Mouse (Mus musculus) MEL (cell line): Measurements from ENCODE around the gene Gm20388. TPM values are rescaled to one million over a fixed set of nuclear protein-coding genes. Genes with fewer than 3 reads are reported as not detected.

Source experiments
- DNase-seq: peaks from one replicate; pipeline ENCODE4 v3.0.0; 2011; ENCODE audit warnings: low read depth, low spot score
- H3K27ac ChIP-seq: 2 replicates; pipeline ENCODE4 v1.5.1; 2012; ENCODE audit warnings: low read depth, mild to moderate bottlenecking, control low read depth, low read length, moderate library complexity; ENCODE audit not compliant: control insufficient read depth
- H3K27me3 ChIP-seq, 2 experiments: fragments of 150-350 bp in 1 of 2; sonication (generic) in 1 of 2; 2 replicates each; pipeline ENCODE4 v1.6.1; 2012; ENCODE audit warnings: low read length in 2 of 2, mild to moderate bottlenecking in 2 of 2, improper control_type of control experiment in 1 of 2, moderate library complexity in 1 of 2; ENCODE audit not compliant: insufficient read depth in 2 of 2, control insufficient read depth in 1 of 2
- H3K36me3 ChIP-seq, 2 experiments: 2 replicates each; pipeline ENCODE4 v1.6.1; 2012 to 2014; ENCODE audit warnings: low read length in 2 of 2, improper control_type of control experiment in 1 of 2, inconsistent platforms in 1 of 2, mild to moderate bottlenecking in 1 of 2; ENCODE audit not compliant: insufficient read depth in 2 of 2, control insufficient read depth in 1 of 2
- H3K4me1 ChIP-seq, 2 experiments: fragments of 150-350 bp in 1 of 2; sonication (generic) in 1 of 2; 2 replicates each; pipeline ENCODE4 v1.6.1; 2012; ENCODE audit warnings: low read length in 2 of 2, improper control_type of control experiment in 1 of 2, mild to moderate bottlenecking in 1 of 2; ENCODE audit not compliant: insufficient read depth in 2 of 2, control insufficient read depth in 1 of 2
- H3K4me3 ChIP-seq, 2 experiments: fragments of 150-350 bp in 1 of 2; sonication (generic) in 1 of 2; 2 replicates each; pipeline ENCODE4 v1.5.1; 2012; ENCODE audit warnings: low read depth in 2 of 2, low read length in 2 of 2, mild to moderate bottlenecking in 2 of 2, moderate library complexity in 2 of 2, control low read depth in 1 of 2, improper control_type of control experiment in 1 of 2; ENCODE audit not compliant: control insufficient read depth in 1 of 2, insufficient read depth in 1 of 2
- H3K79me2 ChIP-seq: 2 replicates; pipeline ENCODE4 v1.6.1; 2012; ENCODE audit warnings: mild to moderate bottlenecking, low read length, moderate library complexity; ENCODE audit not compliant: control insufficient read depth, poor library complexity, insufficient read depth
- H3K9ac ChIP-seq: 2 replicates; pipeline ENCODE4 v1.6.1; 2012; ENCODE audit warnings: low read depth, mild to moderate bottlenecking, control low read depth, low read length, moderate library complexity; ENCODE audit not compliant: control insufficient read depth, poor library complexity, severe bottlenecking
- H3K9me3 ChIP-seq: fragments of 150-350 bp; sonication (generic); replicated peaks from 2 replicates; pipeline ENCODE4 v1.6.1; 2012; ENCODE audit warnings: mild to moderate bottlenecking, low read length, improper control_type of control experiment, moderate library complexity; ENCODE audit not compliant: insufficient read depth
- BHLHE40 ChIP-seq: IDR thresholded peaks from 2 replicates; pipeline ENCODE4 v1.6.1; 2012; ENCODE audit warnings: low read depth, mild to moderate bottlenecking, inconsistent platforms, low read length, improper control_type of control experiment, borderline replicate concordance
- CHD2 ChIP-seq: IDR thresholded peaks from 2 replicates; pipeline ENCODE4 v1.6.1; 2011; ENCODE audit warnings: low read length, improper control_type of control experiment
- CTCF ChIP-seq, 3 experiments: IDR thresholded peaks in 2 of 3; conservative IDR thresholded peaks in 1 of 3; 2 replicates each; pipeline ENCODE4 v1.5.1; 2011 to 2012; ENCODE audit warnings: low read length in 3 of 3, low read depth in 2 of 3, mild to moderate bottlenecking in 2 of 3, improper control_type of control experiment in 1 of 3, inconsistent platforms in 1 of 3, mixed read lengths in 1 of 3, moderate library complexity in 1 of 3; ENCODE audit not compliant: control insufficient read depth in 1 of 3, insufficient read depth in 1 of 3, poor library complexity in 1 of 3, severe bottlenecking in 1 of 3
- E2F4 ChIP-seq: IDR thresholded peaks from 2 replicates; pipeline ENCODE4 v1.6.1; 2011; ENCODE audit warnings: low read depth, low read length, improper control_type of control experiment, borderline replicate concordance
- EP300 ChIP-seq, 2 experiments: IDR thresholded peaks; 2 replicates each; pipeline ENCODE4 v1.6.1; 2011; ENCODE audit warnings: improper control_type of control experiment in 2 of 2, low read length in 2 of 2, low read depth in 1 of 2, mild to moderate bottlenecking in 1 of 2
- ETS1 ChIP-seq: IDR thresholded peaks from 2 replicates; pipeline ENCODE4 v1.6.1; 2012; ENCODE audit warnings: low read depth, mild to moderate bottlenecking, inconsistent platforms, low read length, improper control_type of control experiment, moderate library complexity
- GABPA ChIP-seq: IDR thresholded peaks from 2 replicates; pipeline ENCODE4 v1.6.1; 2012; ENCODE audit warnings: low read depth, mild to moderate bottlenecking, inconsistent platforms, low read length, improper control_type of control experiment, moderate library complexity
- GATA1 ChIP-seq: IDR thresholded peaks from 2 replicates; pipeline ENCODE4 v1.6.1; 2011; ENCODE audit warnings: low read depth, low read length, improper control_type of control experiment
- HCFC1 ChIP-seq: IDR thresholded peaks from 2 replicates; pipeline ENCODE4 v1.6.1; 2012; ENCODE audit warnings: low read depth, mild to moderate bottlenecking, inconsistent platforms, low read length, improper control_type of control experiment, moderate library complexity
- JUND ChIP-seq: IDR thresholded peaks from 2 replicates; pipeline ENCODE4 v1.6.1; 2011; ENCODE audit warnings: low read depth, mild to moderate bottlenecking, improper control_type of control experiment, low read length
- KAT2A ChIP-seq: conservative IDR thresholded peaks from 2 replicates; pipeline ENCODE4 v1.6.1; 2012; ENCODE audit warnings: low read depth, low read length, improper control_type of control experiment, inconsistent platforms
- MAFK ChIP-seq: IDR thresholded peaks from 2 replicates; pipeline ENCODE4 v1.6.1; 2011; ENCODE audit warnings: low read depth, mild to moderate bottlenecking, low read length, improper control_type of control experiment, borderline replicate concordance
- MAX ChIP-seq: IDR thresholded peaks from 2 replicates; pipeline ENCODE4 v1.6.1; 2011; ENCODE audit warnings: low read length, improper control_type of control experiment
- MEF2A ChIP-seq: IDR thresholded peaks from 2 replicates; pipeline ENCODE4 v1.6.1; 2014; ENCODE audit warnings: low read depth, mild to moderate bottlenecking, inconsistent platforms, low read length, improper control_type of control experiment; ENCODE audit not compliant: poor library complexity, insufficient replicate concordance, severe bottlenecking; ENCODE audit errors: extremely low read depth
- MXI1 ChIP-seq: IDR thresholded peaks from 2 replicates; pipeline ENCODE4 v1.6.1; 2011; ENCODE audit warnings: mild to moderate bottlenecking, low read depth, low read length, improper control_type of control experiment
- MYC ChIP-seq: IDR thresholded peaks from 2 replicates; pipeline ENCODE4 v1.6.1; 2011; ENCODE audit warnings: low read depth, mild to moderate bottlenecking, low read length, improper control_type of control experiment, moderate library complexity
- NELFE ChIP-seq: IDR thresholded peaks from 2 replicates; pipeline ENCODE4 v1.6.1; 2011; ENCODE audit warnings: low read depth, low read length, improper control_type of control experiment
- NRF1 ChIP-seq: IDR thresholded peaks from 2 replicates; pipeline ENCODE4 v1.6.1; 2014; ENCODE audit warnings: low read depth, mild to moderate bottlenecking, inconsistent platforms, low read length, improper control_type of control experiment, moderate library complexity; ENCODE audit not compliant: poor library complexity, insufficient read depth, severe bottlenecking
- POLR2A ChIP-seq, 2 experiments: IDR thresholded peaks; 2 replicates each; pipeline ENCODE4 v1.6.1; 2011 to 2012; ENCODE audit warnings: low read length in 2 of 2, mild to moderate bottlenecking in 2 of 2, control low read depth in 1 of 2, improper control_type of control experiment in 1 of 2, low read depth in 1 of 2, moderate library complexity in 1 of 2; ENCODE audit not compliant: control insufficient read depth in 1 of 2, insufficient read depth in 1 of 2, poor library complexity in 1 of 2
- POLR2AphosphoS5 ChIP-seq: IDR thresholded peaks from 2 replicates; pipeline ENCODE4 v1.6.1; 2012; ENCODE audit warnings: low read depth, borderline replicate concordance, mild to moderate bottlenecking, inconsistent platforms, low read length, moderate library complexity, mixed read lengths
- RCOR1 ChIP-seq: IDR thresholded peaks from 2 replicates; pipeline ENCODE4 v1.6.1; 2012; ENCODE audit warnings: low read depth, mild to moderate bottlenecking, inconsistent platforms, low read length, improper control_type of control experiment
- SIN3A ChIP-seq: IDR thresholded peaks from 2 replicates; pipeline ENCODE4 v1.6.1; 2012; ENCODE audit warnings: low read length, improper control_type of control experiment, inconsistent platforms
- TBP ChIP-seq: IDR thresholded peaks from 2 replicates; pipeline ENCODE4 v1.8.0; 2011; ENCODE audit warnings: low read depth, low read length, improper control_type of control experiment
- TCF12 ChIP-seq: IDR thresholded peaks from 2 replicates; pipeline ENCODE4 v1.6.1; 2014; ENCODE audit warnings: low read depth, mild to moderate bottlenecking, inconsistent platforms, low read length, improper control_type of control experiment, moderate library complexity
- ZC3H11A ChIP-seq: IDR thresholded peaks from 2 replicates; pipeline ENCODE4 v1.6.1; 2012; ENCODE audit warnings: low read depth, mild to moderate bottlenecking, inconsistent platforms, low read length, improper control_type of control experiment
- ZKSCAN1 ChIP-seq: IDR thresholded peaks from 2 replicates; pipeline ENCODE4 v1.6.1; 2012; ENCODE audit warnings: low read depth, mild to moderate bottlenecking, inconsistent platforms, low read length, improper control_type of control experiment, moderate library complexity
- ZMIZ1 ChIP-seq: IDR thresholded peaks from 2 replicates; pipeline ENCODE4 v1.6.1; 2012; ENCODE audit warnings: low read depth, mild to moderate bottlenecking, inconsistent platforms, low read length, improper control_type of control experiment, moderate library complexity
- polyA plus RNA-seq, 2 experiments: library from polyadenylated mRNA; stranded (reverse) in 1 of 2; unstranded in 1 of 2; fragments of >175 nt in 1 of 2; fragments of >200 nt in 1 of 2; gene quantifications; 2 replicates each; pipeline versions ENCODE4 v1.2.1 to v1.2.4; 2012; ENCODE audit warnings: low replicate concordance in 2 of 2, low read depth in 1 of 2; ENCODE audit not compliant: insufficient read length in 2 of 2, insufficient read depth in 1 of 2, missing spikeins in 1 of 2
- total RNA-seq: library from RNA; depleted of rRNA; stranded (reverse); fragments of 300-350 nt; gene quantifications from 2 replicates; pipeline ENCODE4 v1.2.3, GENCODE M21; 2012

Gm20388 gene
- total and polyA plus RNA-seq, 3 experiments = 11.1 to 17.8 TPM; not detected in 1

GRCm38 (mm10) chr8:121170116-121170515, 1259.5 kb downstream of the Gm20388 start:
- Histone ChIP-seq H3K9me3 (no peaks in the 10 kb centered on the region), H3K4me3 (peak overlapping the region; percentile 17 to 78), H3K79me2 (peaks cover 34% of the 10 kb centered on the region), H3K27ac (peak overlapping the region; percentile 97), H3K4me1 (peaks cover 10 to 60% of the 10 kb centered on the region in 2 experiments), H3K27me3 (no peaks in the 10 kb centered on the region), H3K9ac (peak overlapping the region; percentile 92), H3K36me3 (peaks cover 0 to 32% of the 10 kb centered on the region in 2 experiments; a peak in 3 of 4 replicates)
- TF ChIP-seq BHLHE40 (no peak), POLR2A (IDR thresholded peaks at IDR 0.05; ENCODE audit: control insufficient read depth in 1 of 2, insufficient read depth in 1 of 2, low read depth in 1 of 2, low read length in 2 of 2, poor library complexity in 1 of 2) (peak in 1 of 2 experiments; percentile 39; a peak in 1 of 4 replicates)
- no peak for DNase-seq

GRCm38 (mm10) chr8:121170626-121171552, 1260.2 kb downstream of the Gm20388 start:
- no peaks in the 10 kb centered on the region for H3K9me3 ChIP-seq
- peaks cover 10 to 61% of the 10 kb centered on the region in 2 experiments for H3K4me1 ChIP-seq
- H3K27me3 ChIP-seq = no peaks in the 10 kb centered on the region
- peak overlapping the region; percentile 50 to 78 for H3K4me3 ChIP-seq
- peaks cover 0 to 31% of the 10 kb centered on the region in 2 experiments; a peak in 3 of 4 replicates for H3K36me3 ChIP-seq
- peak overlapping the region; percentile 92 for H3K9ac ChIP-seq
- peaks cover 34% of the 10 kb centered on the region for H3K79me2 ChIP-seq
- peak; percentile 96 for DNase-seq
- H3K27ac ChIP-seq = peak overlapping the region; percentile 97
- TF ChIP-seq NELFE (peak; percentile 84), EP300 (IDR thresholded peaks at IDR 0.05; ENCODE audit: low read depth in 1 of 2, low read length in 2 of 2) (peak; percentile 92 to 98), MAFK (peak; percentile 67; the same call in 1 of the 2 replicates), NRF1 (peak; percentile 90), MYC (peak; percentile 71; the same call in 1 of the 2 replicates), TBP (peak; percentile 82), ZC3H11A (no peak; the same call in 1 of the 2 replicates), GATA1 (peak; percentile 93), BHLHE40 (peak; percentile 75), JUND (peak; percentile 85), MXI1 (peak; percentile 71; the same call in 1 of the 2 replicates), CTCF (IDR thresholded peaks at IDR 0.05 in 2 of 3, conservative IDR thresholded peaks at IDR 0.05 in 1 of 3; ENCODE audit: control insufficient read depth in 1 of 3, insufficient read depth in 1 of 3, low read depth in 2 of 3, low read length in 3 of 3, poor library complexity in 1 of 3, severe bottlenecking in 1 of 3) (no peak), KAT2A (peak; percentile 59), POLR2AphosphoS5 (no peak), RCOR1 (peak; percentile 70), MEF2A (0 out of 2 replicates have a peak, but pooled peaks have one; percentile 30), GABPA (no peak), ZMIZ1 (peak; percentile 89), CHD2 (peak; percentile 67), HCFC1 (peak; percentile 61), E2F4 (peak; percentile 66; the same call in 1 of the 2 replicates), POLR2A (IDR thresholded peaks at IDR 0.05; ENCODE audit: control insufficient read depth in 1 of 2, insufficient read depth in 1 of 2, low read depth in 1 of 2, low read length in 2 of 2, poor library complexity in 1 of 2) (peak; percentile 58 to 84), TCF12 (peak; percentile 89), ETS1 (peak; percentile 95), SIN3A (peak; percentile 96), ZKSCAN1 (no peak), MAX (peak; percentile 58)
